Mouse (Mus musculus) ovary, postnatal 36 days (tissue): ENCODE results near the gene Cop1.

ENCODE experiments used
- DNase-seq: peaks from one replicate; pipeline ENCODE4 v3.0.0; 2022; ENCODE audit warnings: low spot score, mixed read lengths

The Cop1 gene

DNA sequence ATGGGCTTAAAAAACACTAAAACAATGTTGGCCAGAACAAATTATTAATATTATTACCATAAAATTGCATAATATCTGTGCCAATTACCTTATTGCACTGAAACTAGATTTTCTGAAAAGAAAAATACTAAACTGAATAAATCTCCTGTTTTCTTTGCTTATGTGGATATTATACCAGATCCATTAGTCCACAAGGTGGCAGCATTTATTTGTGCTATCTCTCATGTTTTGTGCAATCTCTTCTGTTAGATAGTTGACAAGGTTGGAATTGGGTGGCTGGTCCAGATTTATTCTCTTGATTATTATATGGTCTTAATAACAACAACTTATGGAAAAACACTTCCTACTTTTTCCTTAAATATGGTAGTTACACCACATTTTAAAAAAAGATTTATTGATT is 58.1 kb downstream of the Cop1 start:
- DNase-seq, result no peak

DNA sequence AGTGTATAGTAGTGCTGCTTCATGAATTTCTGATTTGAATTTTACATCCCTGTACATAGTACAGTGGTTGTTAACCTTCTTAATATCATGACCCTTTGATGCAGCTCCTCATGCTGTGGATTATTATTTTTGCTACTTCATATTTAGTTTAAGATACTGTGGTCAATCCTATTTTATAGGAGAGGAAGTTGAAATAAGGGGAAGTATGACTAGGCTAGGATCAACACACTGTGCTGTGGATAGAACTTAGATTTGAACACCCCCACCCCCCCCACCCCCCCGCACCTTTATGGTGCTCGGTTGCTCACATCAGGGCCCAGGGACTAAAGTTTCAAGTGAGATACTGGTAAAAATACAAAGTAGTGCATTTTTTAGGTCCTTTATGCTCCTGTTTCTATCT is 58.7 kb downstream of the Cop1 start:
- DNase-seq, result no peak

DNA sequence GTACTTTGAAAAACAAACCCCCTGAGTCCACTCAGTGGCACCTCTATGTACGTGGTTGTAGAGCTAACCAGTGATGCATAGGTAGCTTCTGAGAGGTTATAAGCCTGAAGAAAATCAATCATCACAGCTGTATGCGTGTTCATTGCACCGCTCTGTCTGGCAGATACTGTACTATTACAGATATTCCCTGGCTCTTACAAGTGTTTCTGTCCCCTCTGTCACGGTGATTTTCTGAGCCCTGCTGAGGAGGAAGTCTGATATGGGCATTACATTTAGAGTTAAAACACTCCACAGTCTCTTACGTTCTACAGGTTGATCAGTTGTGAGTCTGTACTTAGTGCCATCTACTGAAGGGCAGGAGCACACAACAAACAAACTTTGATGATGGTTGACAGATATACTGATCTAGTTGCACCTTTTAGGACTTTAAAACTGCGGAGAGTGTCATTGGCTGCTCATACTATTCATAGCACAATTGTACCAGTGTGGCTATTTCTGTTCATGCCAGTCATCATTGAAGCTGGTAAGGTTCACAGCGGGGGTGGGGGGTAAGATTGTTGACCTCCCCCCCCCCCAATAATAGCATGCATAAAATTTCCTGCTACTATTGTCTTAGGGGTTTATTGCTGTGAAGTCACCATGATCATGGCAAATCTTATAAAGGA is 69.4 kb downstream of the Cop1 start:
- no peak for DNase-seq

DNA sequence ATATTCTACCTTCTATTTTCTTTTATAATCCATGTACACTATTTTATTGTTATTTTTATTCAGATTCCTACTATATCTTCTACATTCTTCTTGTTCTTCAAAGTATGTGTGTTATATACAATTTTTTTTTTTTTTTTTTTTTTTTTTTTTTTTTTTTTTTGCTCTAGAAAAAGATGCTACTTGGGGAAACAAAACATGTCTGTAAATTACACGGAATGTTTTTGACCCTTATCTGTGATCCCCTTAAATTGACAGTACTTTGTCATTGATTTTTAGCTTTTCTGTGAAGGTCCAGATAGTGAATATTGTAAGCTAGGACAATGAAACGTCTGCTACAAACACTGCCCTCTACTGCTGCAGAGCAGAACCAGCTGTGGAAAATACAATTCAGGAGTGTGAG is 81.5 kb downstream of the Cop1 start:
- DNase-seq, result no peak

DNA sequence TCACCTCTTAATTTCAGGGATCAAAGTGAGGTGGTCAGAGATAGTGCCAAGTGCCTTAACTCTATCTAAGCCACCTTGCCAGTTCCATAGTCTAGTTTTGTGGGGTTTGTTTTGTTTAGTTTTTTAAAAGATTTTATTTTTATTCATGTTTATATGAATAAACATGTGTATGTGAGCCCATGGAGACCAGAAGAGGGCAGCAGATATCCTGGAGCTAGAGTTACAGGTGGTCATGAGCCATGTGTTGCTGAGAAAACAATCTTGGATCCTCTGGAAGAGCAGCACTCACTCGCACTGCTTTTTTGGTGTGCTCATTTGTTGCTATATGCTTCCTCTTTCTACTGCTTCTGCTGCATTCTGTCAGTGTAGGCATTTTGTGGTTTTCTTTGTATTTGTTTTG is 90.5 kb downstream of the Cop1 start:
- no peak for DNase-seq

DNA sequence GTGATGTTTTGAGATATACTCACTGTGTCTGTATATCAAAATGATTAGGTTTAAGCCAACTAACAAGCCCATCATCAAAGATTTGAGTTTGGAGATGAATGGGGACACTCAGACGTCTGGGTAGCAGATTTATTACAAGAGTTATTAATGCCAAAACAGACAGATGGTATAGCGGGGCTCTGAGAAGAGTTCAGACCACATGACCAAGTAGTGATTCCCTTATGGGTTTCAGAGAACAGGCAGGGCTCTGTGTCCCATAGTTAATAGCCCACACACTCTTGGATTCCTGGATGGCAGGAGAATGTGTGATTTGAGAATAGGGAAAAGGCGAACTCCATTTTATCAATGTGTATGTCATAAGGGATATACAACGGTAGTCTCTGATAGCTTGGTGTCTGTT is 98.9 kb downstream of the Cop1 start:
- no peak for DNase-seq

DNA sequence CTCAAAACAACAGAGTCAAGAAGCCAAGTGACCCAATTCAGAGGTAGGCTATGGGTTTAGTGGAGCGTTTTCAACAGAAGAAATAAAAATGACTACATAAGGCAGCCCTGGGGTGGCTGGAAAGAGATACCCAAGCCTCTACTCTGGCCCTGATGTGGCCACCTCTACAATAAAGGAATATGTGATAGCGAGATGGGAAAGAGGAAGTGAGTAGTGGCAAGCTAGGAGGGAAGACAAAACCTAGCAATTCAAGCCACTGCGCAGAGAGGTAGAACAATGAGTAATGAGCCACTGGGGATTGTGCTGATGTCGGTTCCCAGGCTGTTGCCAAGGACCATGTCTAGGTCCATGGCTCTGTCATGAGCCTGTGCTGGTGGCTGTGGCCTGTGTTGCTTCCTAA is 102.0 kb downstream of the Cop1 start:
- DNase-seq, result no peak

DNA sequence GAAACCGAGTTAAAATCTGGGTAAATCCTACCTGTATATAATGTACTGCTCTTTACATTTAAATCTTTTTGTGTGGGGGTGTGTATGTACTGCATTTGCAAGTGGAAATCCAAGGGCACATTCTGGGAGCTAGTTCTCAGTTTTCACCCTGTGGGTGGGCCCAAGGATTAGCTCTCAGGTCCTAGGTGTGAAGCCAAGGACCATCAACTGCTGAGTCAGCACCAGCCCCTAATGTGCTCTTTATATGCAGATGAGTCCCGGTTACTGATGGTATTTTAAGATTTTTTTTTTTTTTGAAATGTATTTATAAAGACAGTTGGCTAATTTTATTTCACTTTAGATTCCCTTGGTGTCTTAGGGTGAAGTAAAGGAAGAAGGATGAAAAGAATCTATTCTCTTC is 110.2 kb downstream of the Cop1 start:
- no peak for DNase-seq

DNA sequence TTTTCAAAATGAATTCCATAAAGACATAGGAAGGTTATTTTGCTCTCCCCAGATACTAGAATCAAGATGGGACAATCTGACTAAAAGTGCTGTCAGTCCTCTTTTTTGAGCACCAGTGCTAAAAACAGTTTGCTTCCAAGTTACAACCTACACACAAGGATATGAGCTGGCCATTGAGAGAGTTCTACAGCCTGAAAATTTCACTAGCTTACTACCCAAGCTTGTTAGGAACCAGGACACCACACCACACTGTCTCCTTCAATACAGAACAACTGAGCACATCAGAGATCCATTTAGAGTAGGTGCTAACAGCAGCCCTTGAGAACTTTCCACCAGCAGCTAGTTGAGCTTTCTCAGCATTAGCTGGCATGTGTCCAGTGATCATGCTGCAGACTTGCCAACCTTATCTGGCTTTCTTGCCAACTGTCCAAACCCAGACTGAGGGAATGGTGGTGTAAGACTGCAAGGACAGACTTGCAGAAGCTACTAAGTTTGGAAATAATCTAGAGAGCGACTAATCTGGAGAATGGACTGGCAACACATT is 123.0 kb downstream of the Cop1 start:
- peak; percentile 21 for DNase-seq

DNA sequence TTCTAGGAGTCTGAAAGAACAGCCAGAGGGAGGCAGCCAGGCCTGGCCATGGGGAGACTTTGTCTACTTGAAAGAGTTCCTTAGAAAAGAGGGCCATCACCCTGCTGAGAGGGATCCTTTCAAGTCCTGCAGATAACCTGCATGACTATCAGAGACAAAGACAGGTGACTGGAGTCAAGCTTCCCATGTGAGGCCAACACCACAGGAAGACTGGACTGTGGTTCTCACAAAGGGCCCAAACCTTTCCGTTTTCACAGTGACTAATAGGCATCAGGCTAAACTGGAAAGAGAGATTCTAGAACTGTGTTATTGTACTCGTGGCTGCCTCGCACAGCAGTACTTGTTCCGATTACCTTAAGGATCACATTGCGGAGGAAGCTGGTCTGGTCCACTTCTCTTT is 126.6 kb downstream of the Cop1 start:
- DNase-seq, result no peak

DNA sequence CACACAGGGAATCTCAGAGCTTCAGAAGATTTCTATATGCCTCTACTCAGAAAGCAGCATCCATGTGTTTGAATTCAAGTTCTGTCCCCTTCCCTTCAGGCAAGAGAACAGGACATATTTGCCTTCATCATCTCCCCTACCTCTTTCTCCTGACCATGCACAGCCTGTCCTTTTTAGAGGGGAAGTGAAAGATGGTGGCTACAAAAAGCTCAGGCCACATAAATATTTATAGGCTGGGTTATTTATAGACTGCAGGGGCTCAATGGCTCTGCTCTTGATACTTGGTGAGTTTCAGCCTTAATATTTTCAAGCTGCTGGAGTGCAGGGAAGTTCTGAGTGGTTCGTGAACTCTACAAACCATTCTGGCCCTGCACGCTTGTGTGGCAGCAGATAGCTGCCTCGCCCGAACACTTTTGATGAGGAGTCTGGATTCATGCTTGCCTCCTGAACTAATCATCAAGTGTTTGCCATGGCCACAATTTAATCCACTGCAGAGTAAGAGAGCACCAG is 139.8 kb downstream of the Cop1 start:
- no peak for DNase-seq

DNA sequence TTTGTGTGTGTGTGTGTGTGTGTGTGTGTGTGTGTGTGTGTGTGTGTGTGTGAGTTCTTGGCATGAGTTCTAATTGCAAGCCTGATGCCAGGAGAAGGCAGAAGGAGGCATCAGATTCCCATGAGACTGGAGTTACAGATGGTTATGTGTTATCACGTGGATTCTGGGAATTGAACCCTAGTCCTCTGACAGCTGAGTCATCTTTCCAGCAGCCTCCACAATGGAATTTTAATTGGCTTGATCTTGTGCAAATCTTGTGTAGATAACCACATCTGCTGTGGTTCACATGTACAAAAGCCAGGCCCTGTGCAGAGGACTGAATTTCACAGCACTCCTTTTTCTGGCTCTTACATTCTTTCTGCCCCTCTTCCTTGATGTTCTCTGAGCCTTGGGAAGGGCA is 150.1 kb downstream of the Cop1 start:
- no peak for DNase-seq

DNA sequence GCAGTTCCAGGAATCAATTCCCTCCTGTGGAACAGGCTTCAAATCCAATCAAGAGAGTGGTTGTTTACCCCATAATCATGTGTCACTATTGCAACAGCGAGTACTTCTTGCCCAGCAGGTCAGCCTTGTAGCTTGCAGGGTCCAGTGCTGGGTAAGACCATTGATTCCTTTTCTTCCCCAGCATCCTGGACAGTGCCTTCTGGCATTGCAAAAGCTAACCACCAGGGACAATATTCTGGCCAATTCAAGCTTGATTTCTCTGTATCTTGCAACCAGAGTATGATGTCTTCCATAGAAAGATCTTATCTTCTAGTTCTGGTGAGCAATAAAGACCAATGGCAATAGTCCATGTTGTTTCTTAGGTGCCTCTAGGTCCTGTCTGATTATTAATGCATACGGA is 150.8 kb downstream of the Cop1 start:
- DNase-seq, result no peak

DNA sequence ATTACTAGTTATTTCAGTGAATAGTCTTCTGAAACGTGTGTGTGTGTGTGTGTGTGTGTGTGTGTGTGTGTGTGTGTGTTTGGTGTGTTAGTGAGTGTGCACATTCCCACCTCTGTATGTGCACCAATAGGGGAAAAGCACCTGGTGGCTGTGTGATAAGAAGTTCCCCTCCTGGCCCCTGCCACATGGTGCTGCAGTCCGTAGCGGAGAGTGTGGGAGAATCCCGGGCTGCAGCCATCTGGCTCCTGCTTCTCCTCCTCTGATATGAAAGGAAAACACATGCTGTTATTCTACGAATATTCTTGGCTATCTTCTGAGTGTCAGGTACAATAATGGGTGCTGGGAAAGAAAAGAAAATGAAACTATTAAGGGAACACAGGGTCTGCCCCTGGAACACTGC is 154.3 kb downstream of the Cop1 start:
- DNase-seq, result no peak

DNA sequence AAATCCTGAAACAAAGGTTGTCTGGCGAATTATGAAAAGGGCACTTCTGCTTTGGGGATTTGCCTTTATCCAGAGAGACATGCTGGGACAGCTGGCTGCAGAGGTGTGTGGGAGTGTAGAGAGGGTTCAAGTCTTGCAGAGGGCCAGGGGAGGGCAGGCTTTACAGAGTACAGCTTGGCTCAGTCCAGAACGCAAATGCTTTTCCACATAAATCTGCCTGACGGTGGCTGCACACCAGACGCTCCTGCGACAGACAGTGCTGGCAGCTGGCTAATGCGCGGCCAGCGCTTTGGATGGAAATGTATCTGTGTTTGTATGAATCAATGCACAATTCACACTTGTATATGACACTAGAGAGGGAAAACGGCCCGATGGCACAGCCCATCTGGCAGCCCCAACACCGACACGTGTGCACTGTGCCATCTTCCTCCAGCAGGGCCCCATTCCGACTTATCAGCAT is 156.5 kb downstream of the Cop1 start:
- no peak for DNase-seq

DNA sequence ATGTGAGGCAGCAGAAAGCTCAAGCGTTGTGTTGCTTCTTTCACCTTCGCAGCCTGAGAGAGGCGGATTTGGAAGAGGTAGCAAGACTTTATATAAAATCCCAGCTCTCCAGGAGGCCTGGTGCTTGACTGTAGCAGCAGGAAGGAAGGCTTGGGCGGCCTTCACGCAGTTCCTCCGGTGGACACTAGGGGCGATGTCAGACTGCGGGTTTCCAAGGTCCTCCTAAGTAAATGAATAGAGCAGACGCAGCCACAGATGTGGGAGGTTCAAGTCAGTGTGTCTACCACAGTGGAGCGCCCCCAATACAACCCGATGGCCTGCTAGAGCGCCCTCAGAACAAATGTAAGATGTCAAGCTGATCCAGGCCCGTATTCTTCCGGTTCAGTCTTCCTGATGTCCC is 157.9 kb downstream of the Cop1 start:
- DNase-seq, result peak; percentile 72

DNA sequence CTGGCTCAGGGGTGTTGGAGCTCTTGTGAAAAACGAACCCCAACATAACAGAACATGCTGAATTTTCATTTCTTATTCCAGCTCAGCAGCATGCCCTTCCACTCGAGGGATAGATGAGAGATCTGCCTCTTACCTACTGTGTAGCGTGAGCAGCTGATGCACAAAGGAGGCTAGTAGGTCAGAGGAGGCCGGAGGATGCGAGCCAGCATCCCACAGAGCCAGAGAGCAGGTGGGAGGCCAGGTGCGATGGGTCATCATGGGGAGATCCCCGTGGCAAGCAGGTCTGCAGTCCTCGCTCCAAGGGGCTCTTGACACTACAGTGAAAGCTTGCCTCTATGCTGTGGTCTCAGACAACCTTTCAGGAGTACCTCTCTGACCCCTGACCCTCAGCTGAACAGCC is 160.5 kb downstream of the Cop1 start:
- DNase-seq, result no peak

DNA sequence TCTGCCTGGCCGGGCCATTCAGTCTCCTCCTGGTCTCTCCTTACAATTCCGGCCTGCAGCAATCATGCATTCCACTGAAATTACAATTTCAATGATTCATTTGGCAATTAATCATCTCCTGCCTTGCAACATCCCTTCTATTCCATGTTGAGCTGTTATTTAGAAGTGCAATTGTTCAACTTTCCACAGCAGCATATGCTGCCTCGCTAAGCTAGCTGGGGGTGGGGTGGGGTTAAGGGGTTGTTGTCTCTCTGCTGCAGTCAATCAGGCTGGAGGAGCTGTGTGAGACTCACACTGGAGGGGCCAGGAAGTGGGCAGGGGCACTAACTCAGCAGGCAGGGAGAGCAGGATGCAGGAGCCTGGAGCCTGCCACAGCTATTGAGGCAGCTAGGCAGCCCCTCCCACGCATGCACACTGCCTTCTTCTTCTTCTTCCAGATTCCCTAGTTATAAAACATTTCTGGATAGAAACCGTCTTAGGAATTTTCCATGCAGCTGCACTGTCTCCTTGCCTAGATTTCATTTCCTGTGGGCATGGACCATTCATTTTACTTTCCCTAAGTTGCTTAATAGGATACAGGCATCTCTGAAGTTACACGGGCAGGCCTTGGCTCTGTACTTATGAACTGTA is 161.1 kb downstream of the Cop1 start:
- peak; percentile 10 for DNase-seq

DNA sequence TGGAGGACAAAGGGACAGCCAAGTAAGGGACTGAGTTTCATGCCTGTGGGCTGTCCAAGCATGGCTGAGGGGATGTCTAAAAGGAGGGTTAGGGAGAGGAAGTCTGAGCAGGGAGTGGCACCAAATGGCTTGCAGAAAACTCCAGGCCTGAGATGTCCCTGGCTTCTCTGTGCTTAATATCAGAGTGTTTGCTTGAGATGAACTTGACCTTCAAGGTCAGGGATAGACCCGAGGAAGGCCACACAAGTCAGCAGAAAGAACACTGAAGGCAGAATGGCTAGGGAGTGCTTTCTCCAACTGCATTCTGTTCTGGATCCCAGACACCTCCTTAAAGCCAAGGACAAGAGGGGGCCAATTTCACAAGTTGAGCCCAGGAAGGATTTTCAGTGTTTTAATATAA is 161.8 kb downstream of the Cop1 start:
- DNase-seq, result no peak

DNA sequence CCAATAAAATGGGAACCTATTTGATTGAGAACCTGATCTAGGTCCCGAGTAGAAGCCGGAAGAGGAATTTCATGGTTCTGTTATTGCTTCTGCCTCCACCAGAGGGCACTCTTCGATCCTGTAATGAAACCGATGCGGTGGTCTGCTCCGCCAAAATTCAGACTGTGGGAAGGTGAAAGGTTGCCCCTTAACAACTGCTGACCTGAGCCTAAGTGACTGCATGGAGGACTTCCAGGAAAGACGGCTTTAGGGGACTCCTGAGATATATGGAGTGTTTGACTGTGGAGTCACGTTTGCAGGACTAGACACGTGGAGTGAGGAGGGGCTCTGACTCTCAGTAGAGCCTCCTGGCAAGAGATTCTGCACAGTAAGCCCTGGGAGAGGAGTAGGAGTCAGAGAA is 164.4 kb downstream of the Cop1 start:
- DNase-seq, result peak; percentile 27
